Mouse (Mus musculus): ENCODE measurements around the gene Pcnt. TPM values are rescaled to one million over a fixed set of nuclear protein-coding genes. Genes with fewer than 3 reads are reported as not detected.

The Pcnt gene
- polyA plus RNA-seq, 1 experiment from 2014 or later, result 19.7 TPM

GRCm38 (mm10) chr10:76374981-76375380 is 67.6 kb downstream of the Pcnt start:
- H3K36me3 ChIP-seq, result peaks cover 98% of the 10 kb centered on the region

GRCm38 (mm10) chr10:76371736-76372135 is 70.8 kb downstream of the Pcnt start:
- no peak overlapping the region for H3K27ac ChIP-seq (replicated peaks)
- H3K27me3 ChIP-seq (ENCODE audit: low read depth, poor library complexity, severe bottlenecking), result no peaks in the 10 kb centered on the region
- H3K4me3 ChIP-seq, result no peak overlapping the region
- peaks cover 98% of the 10 kb centered on the region for H3K36me3 ChIP-seq
- H3K9me3 ChIP-seq (replicated peaks), result no peaks in the 10 kb centered on the region
- no peak for DNase-seq (ENCODE audit: low spot score)
- H3K4me1 ChIP-seq, result no peaks in the 10 kb centered on the region
- 91% methylated on average over 3 of the region's 3 CpGs for WGBS

More at GRCm38 (mm10) chr10:76374981-76375380, 67.6 kb downstream of the Pcnt start:
- Histone ChIP-seq H3K27me3 (ENCODE audit: low read depth, poor library complexity, severe bottlenecking) (no peaks in the 10 kb centered on the region), H3K9me3 (replicated peaks) (no peaks in the 10 kb centered on the region), H3K4me3 (no peak overlapping the region), H3K27ac (replicated peaks) (no peak overlapping the region), H3K4me1 (no peaks in the 10 kb centered on the region)
- 93% methylated on average over 18 of the region's 18 CpGs for WGBS
- DNase-seq (ENCODE audit: low spot score), result no peak

GRCm38 (mm10) chr10:76368766-76369165 is 73.8 kb downstream of the Pcnt start:
- H3K9me3 ChIP-seq (replicated peaks), result no peaks in the 10 kb centered on the region
- H3K36me3 ChIP-seq, result peaks cover 99% of the 10 kb centered on the region
- 96% methylated on average over 13 of the region's 13 CpGs for WGBS

GRCm38 (mm10) chr10:76363233-76363632 is 79.4 kb downstream of the Pcnt start:
- H3K4me1 ChIP-seq, result no peaks in the 10 kb centered on the region
- H3K9me3 ChIP-seq (replicated peaks), result no peaks in the 10 kb centered on the region
- no peak for DNase-seq (ENCODE audit: low spot score)
- WGBS, result 86% methylated on average over 3 of the region's 3 CpGs
- no peak overlapping the region for H3K27ac ChIP-seq (replicated peaks)
- H3K36me3 ChIP-seq, result peaks cover 69% of the 10 kb centered on the region
- H3K4me3 ChIP-seq, result no peak overlapping the region
- H3K27me3 ChIP-seq (ENCODE audit: low read depth, poor library complexity, severe bottlenecking), result no peaks in the 10 kb centered on the region

More at GRCm38 (mm10) chr10:76368766-76369165, 73.8 kb downstream of the Pcnt start:
- H3K4me1 ChIP-seq, result no peaks in the 10 kb centered on the region
- H3K27me3 ChIP-seq (ENCODE audit: low read depth, poor library complexity, severe bottlenecking), result no peaks in the 10 kb centered on the region
- no peak overlapping the region for H3K27ac ChIP-seq (replicated peaks)
- no peak for DNase-seq (ENCODE audit: low spot score)
- no peak overlapping the region for H3K4me3 ChIP-seq

- no peaks in the 10 kb centered on the region for H3K9me3 ChIP-seq (replicated peaks)
- no peaks in the 10 kb centered on the region for H3K27me3 ChIP-seq (ENCODE audit: low read depth, poor library complexity, severe bottlenecking)
- peaks cover 68% of the 10 kb centered on the region for H3K36me3 ChIP-seq
- no peak overlapping the region for H3K27ac ChIP-seq (replicated peaks)
- 89% methylated on average over 5 of the region's 5 CpGs for WGBS
- no peak overlapping the region for H3K4me3 ChIP-seq
- H3K4me1 ChIP-seq, result no peaks in the 10 kb centered on the region
- DNase-seq (ENCODE audit: low spot score), result no peak
These were observed 84.1 kb downstream of the Pcnt start for GRCm38 (mm10) chr10:76358468-76358867.

- Histone ChIP-seq H3K27me3 (ENCODE audit: low read depth, poor library complexity, severe bottlenecking) (no peaks in the 10 kb centered on the region), H3K4me1 (no peaks in the 10 kb centered on the region), H3K27ac (replicated peaks) (no peak overlapping the region), H3K36me3 (peaks cover 73% of the 10 kb centered on the region), H3K4me3 (no peak overlapping the region), H3K9me3 (replicated peaks) (no peaks in the 10 kb centered on the region)
- 92% methylated on average over 8 of the region's 8 CpGs for WGBS
- no peak for DNase-seq (ENCODE audit: low spot score)
These were observed 85.2 kb downstream of the Pcnt start for GRCm38 (mm10) chr10:76357286-76357875.

- Histone ChIP-seq H3K4me1 (no peaks in the 10 kb centered on the region), H3K36me3 (peaks cover 93% of the 10 kb centered on the region), H3K27ac (replicated peaks) (no peak overlapping the region), H3K27me3 (ENCODE audit: low read depth, poor library complexity, severe bottlenecking) (no peaks in the 10 kb centered on the region), H3K9me3 (replicated peaks) (no peaks in the 10 kb centered on the region), H3K4me3 (no peak overlapping the region)
- WGBS, result 92% methylated on average over 12 of the region's 12 CpGs
- no peak for DNase-seq (ENCODE audit: low spot score)
These were observed 87.6 kb downstream of the Pcnt start for GRCm38 (mm10) chr10:76354974-76355373.

GRCm38 (mm10) chr10:76353986-76354385 is 88.6 kb downstream of the Pcnt start:
- peaks cover 95% of the 10 kb centered on the region for H3K36me3 ChIP-seq
- H3K27ac ChIP-seq (replicated peaks), result no peak overlapping the region
- no peaks in the 10 kb centered on the region for H3K9me3 ChIP-seq (replicated peaks)
- 94% methylated on average over 12 of the region's 12 CpGs for WGBS
- no peak for DNase-seq (ENCODE audit: low spot score)
- H3K4me3 ChIP-seq, result no peak overlapping the region
- H3K4me1 ChIP-seq, result no peaks in the 10 kb centered on the region
- H3K27me3 ChIP-seq (ENCODE audit: low read depth, poor library complexity, severe bottlenecking), result no peaks in the 10 kb centered on the region

GRCm38 (mm10) chr10:76351953-76352352 is 90.6 kb downstream of the Pcnt start:
- H3K36me3 ChIP-seq, result peaks cover 80% of the 10 kb centered on the region
- no peaks in the 10 kb centered on the region for H3K9me3 ChIP-seq (replicated peaks)
- H3K27me3 ChIP-seq (ENCODE audit: low read depth, poor library complexity, severe bottlenecking), result no peaks in the 10 kb centered on the region
- no peaks in the 10 kb centered on the region for H3K4me1 ChIP-seq
- H3K27ac ChIP-seq (replicated peaks), result no peak overlapping the region
- WGBS, result 87% methylated on average over 7 of the region's 7 CpGs
- no peak for DNase-seq (ENCODE audit: low spot score)
- no peak overlapping the region for H3K4me3 ChIP-seq

GRCm38 (mm10) chr10:76346589-76346988 is 96.0 kb downstream of the Pcnt start:
- WGBS, result 10% methylated on average over 4 of the region's 4 CpGs
- Histone ChIP-seq H3K27me3 (ENCODE audit: low read depth, poor library complexity, severe bottlenecking) (peaks cover 6% of the 10 kb centered on the region; the same call in 1 of the 2 replicates), H3K36me3 (peaks cover 27% of the 10 kb centered on the region), H3K27ac (replicated peaks) (no peak overlapping the region), H3K4me1 (peaks cover 25% of the 10 kb centered on the region), H3K9me3 (replicated peaks) (no peaks in the 10 kb centered on the region), H3K4me3 (peak overlapping the region; percentile 85; the same call in 1 of the 2 replicates)
- DNase-seq (ENCODE audit: low spot score), result peak; percentile 51

GRCm38 (mm10) chr10:76346043-76346491 is 96.5 kb downstream of the Pcnt start:
- DNase-seq (ENCODE audit: low spot score), result no peak
- Histone ChIP-seq H3K27me3 (ENCODE audit: low read depth, poor library complexity, severe bottlenecking) (peaks cover 6% of the 10 kb centered on the region; the same call in 1 of the 2 replicates), H3K27ac (replicated peaks) (no peak overlapping the region), H3K36me3 (peaks cover 22% of the 10 kb centered on the region), H3K9me3 (replicated peaks) (no peaks in the 10 kb centered on the region), H3K4me1 (peaks cover 25% of the 10 kb centered on the region), H3K4me3 (peak overlapping the region; percentile 85)
- 39% methylated on average over 8 of the region's 8 CpGs for WGBS

- peak overlapping the region; percentile 94 for H3K27ac ChIP-seq (replicated peaks)
- DNase-seq (ENCODE audit: low spot score), result no peak
- H3K36me3 ChIP-seq, result peaks cover 17% of the 10 kb centered on the region
- no peaks in the 10 kb centered on the region for H3K9me3 ChIP-seq (replicated peaks)
- peaks cover 25% of the 10 kb centered on the region for H3K4me1 ChIP-seq
- H3K4me3 ChIP-seq, result peak overlapping the region; percentile 85
- WGBS, result 8% methylated on average over 11 of the region's 12 CpGs
- H3K27me3 ChIP-seq (ENCODE audit: low read depth, poor library complexity, severe bottlenecking), result peaks cover 6% of the 10 kb centered on the region; the same call in 1 of the 2 replicates
These were observed 97.1 kb downstream of the Pcnt start for GRCm38 (mm10) chr10:76345540-76345902.

- Histone ChIP-seq H3K4me1 (peaks cover 25% of the 10 kb centered on the region), H3K27me3 (ENCODE audit: low read depth, poor library complexity, severe bottlenecking) (peaks cover 6% of the 10 kb centered on the region; the same call in 1 of the 2 replicates), H3K36me3 (peaks cover 11% of the 10 kb centered on the region), H3K9me3 (replicated peaks) (no peaks in the 10 kb centered on the region), H3K4me3 (peak within 1 kb of the TSS; percentile 85), H3K27ac (replicated peaks) (peak within 1 kb of the TSS; percentile 94)
- DNase-seq (ENCODE audit: low spot score), result peak; percentile 91
- WGBS, result under 1% methylated on average over 87 of the region's 94 CpGs
These were observed 97.7 kb downstream of the Pcnt start, which contains the start of gene Dip2a for GRCm38 (mm10) chr10:76344711-76345539. Gene Dip2a (minus strand): TSS chr10:76345291.
